Mouse (Mus musculus): ENCODE data around the gene Gm13694. TPM values are rescaled to one million over a fixed set of nuclear protein-coding genes. Genes with fewer than 3 reads are reported as not detected.
"Not testable (repeated sequence)": the region's sequence is repeated elsewhere in the genome, so short reads cannot be mapped to it uniquely, and the experiment has no call there.

Gm13694 gene
- polyA plus RNA-seq, 1 experiment from 2014 or later = not detected

GRCm38 (mm10) chr2:83984443-83984842 lies 5.7 kb downstream of the Gm13694 start, which contains the start of gene Gm13697:
Gene Gm13697 (plus strand): TSS chr2:83984743.
- H3K4me3 ChIP-seq (ENCODE audit: low read depth, low read length); ATAC-seq (ENCODE audit: insufficient number of reproducible peaks, insufficient read depth, low FRiP score, low read depth): not testable (repeated sequence)
- no CpG with 5 or more reads among the region's 6 CpGs for WGBS

GRCm38 (mm10) chr2:83990253-83990652 lies 11.5 kb downstream of the Gm13694 start, which contains the start of gene Gm13691:
Gene Gm13691 (plus strand): TSS chr2:83990553.
- not testable (repeated sequence) for H3K9me3 ChIP-seq (ENCODE audit: control insufficient read depth, low read depth, low read length); H3K36me3 ChIP-seq (ENCODE audit: control insufficient read depth, insufficient read depth, low read length); H3K4me3 ChIP-seq (ENCODE audit: low read depth, low read length); H3K27ac ChIP-seq (ENCODE audit: low read length); ATAC-seq (ENCODE audit: insufficient number of reproducible peaks, insufficient read depth, low FRiP score, low read depth); H3K9ac ChIP-seq (replicated peaks; ENCODE audit: low read depth, low read length); H3K27me3 ChIP-seq (ENCODE audit: control insufficient read depth, insufficient read depth, low read length); H3K4me2 ChIP-seq (replicated peaks; ENCODE audit: low read depth, low read length); H3K4me1 ChIP-seq (ENCODE audit: control insufficient read depth, insufficient read depth, low read length)
- WGBS = no CpG with 5 or more reads among the region's 6 CpGs

More at GRCm38 (mm10) chr2:83984443-83984842, 5.7 kb downstream of the Gm13694 start, which contains the start of gene Gm13697:
- H3K27me3 ChIP-seq (ENCODE audit: control insufficient read depth, insufficient read depth, low read length); H3K36me3 ChIP-seq (ENCODE audit: control insufficient read depth, insufficient read depth, low read length); H3K4me1 ChIP-seq (ENCODE audit: control insufficient read depth, insufficient read depth, low read length); H3K9me3 ChIP-seq (ENCODE audit: control insufficient read depth, low read depth, low read length); H3K27ac ChIP-seq (ENCODE audit: low read length); H3K9ac ChIP-seq (replicated peaks; ENCODE audit: low read depth, low read length); H3K4me2 ChIP-seq (replicated peaks; ENCODE audit: low read depth, low read length): not testable (repeated sequence)

- 42% methylated on average over 7 of the region's 9 CpGs for WGBS
- not testable (repeated sequence) for ATAC-seq (ENCODE audit: insufficient number of reproducible peaks, insufficient read depth, low FRiP score, low read depth); H3K36me3 ChIP-seq (ENCODE audit: control insufficient read depth, insufficient read depth, low read length); H3K27me3 ChIP-seq (ENCODE audit: control insufficient read depth, insufficient read depth, low read length); H3K4me1 ChIP-seq (ENCODE audit: control insufficient read depth, insufficient read depth, low read length); H3K4me2 ChIP-seq (replicated peaks; ENCODE audit: low read depth, low read length); H3K9me3 ChIP-seq (ENCODE audit: control insufficient read depth, low read depth, low read length); H3K9ac ChIP-seq (replicated peaks; ENCODE audit: low read depth, low read length); H3K27ac ChIP-seq (ENCODE audit: low read length); H3K4me3 ChIP-seq (ENCODE audit: low read depth, low read length)
Measured at GRCm38 (mm10) chr2:83993639-83994255, 15.0 kb downstream of the Gm13694 start.

- H3K4me1 ChIP-seq (ENCODE audit: control insufficient read depth, insufficient read depth, low read length); H3K9ac ChIP-seq (replicated peaks; ENCODE audit: low read depth, low read length); H3K27me3 ChIP-seq (ENCODE audit: control insufficient read depth, insufficient read depth, low read length); H3K4me2 ChIP-seq (replicated peaks; ENCODE audit: low read depth, low read length); H3K4me3 ChIP-seq (ENCODE audit: low read depth, low read length); H3K27ac ChIP-seq (ENCODE audit: low read length); H3K36me3 ChIP-seq (ENCODE audit: control insufficient read depth, insufficient read depth, low read length); H3K9me3 ChIP-seq (ENCODE audit: control insufficient read depth, low read depth, low read length); ATAC-seq (ENCODE audit: insufficient number of reproducible peaks, insufficient read depth, low FRiP score, low read depth): not testable (repeated sequence)
- no CpG with 5 or more reads among the region's 3 CpGs for WGBS
Measured at GRCm38 (mm10) chr2:83994526-83994925, 15.8 kb downstream of the Gm13694 start.

GRCm38 (mm10) chr2:84008913-84009312 lies 30.2 kb downstream of the Gm13694 start:
- Histone ChIP-seq H3K9ac (replicated peaks; ENCODE audit: low read depth, low read length) (no peak overlapping the region), H3K4me3 (ENCODE audit: low read depth, low read length) (no peak overlapping the region)

GRCm38 (mm10) chr2:84009818-84010217 lies 31.1 kb downstream of the Gm13694 start:
- 66% methylated on average over 3 of the region's 3 CpGs for WGBS
- Histone ChIP-seq H3K4me1 (ENCODE audit: control insufficient read depth, insufficient read depth, low read length) (0 out of 2 replicates have a peak, but pooled peaks cover 3% of the 10 kb centered on the region), H3K4me2 (replicated peaks; ENCODE audit: low read depth, low read length) (no peak overlapping the region), H3K27me3 (ENCODE audit: control insufficient read depth, insufficient read depth, low read length) (no peaks in the 10 kb centered on the region), H3K4me3 (ENCODE audit: low read depth, low read length) (no peak overlapping the region), H3K27ac (ENCODE audit: low read length) (no peak overlapping the region), H3K9ac (replicated peaks; ENCODE audit: low read depth, low read length) (no peak overlapping the region), H3K36me3 (ENCODE audit: control insufficient read depth, insufficient read depth, low read length) (no peaks in the 10 kb centered on the region), H3K9me3 (ENCODE audit: control insufficient read depth, low read depth, low read length) (no peaks in the 10 kb centered on the region)
- no peak for ATAC-seq (ENCODE audit: insufficient number of reproducible peaks, insufficient read depth, low FRiP score, low read depth)

More at GRCm38 (mm10) chr2:84008913-84009312, 30.2 kb downstream of the Gm13694 start:
- Histone ChIP-seq H3K4me2 (replicated peaks; ENCODE audit: low read depth, low read length) (no peak overlapping the region), H3K27ac (ENCODE audit: low read length) (no peak overlapping the region), H3K9me3 (ENCODE audit: control insufficient read depth, low read depth, low read length) (no peaks in the 10 kb centered on the region), H3K27me3 (ENCODE audit: control insufficient read depth, insufficient read depth, low read length) (no peaks in the 10 kb centered on the region), H3K36me3 (ENCODE audit: control insufficient read depth, insufficient read depth, low read length) (no peaks in the 10 kb centered on the region), H3K4me1 (ENCODE audit: control insufficient read depth, insufficient read depth, low read length) (0 out of 2 replicates have a peak, but pooled peaks cover 3% of the 10 kb centered on the region)
- ATAC-seq (ENCODE audit: insufficient number of reproducible peaks, insufficient read depth, low FRiP score, low read depth) = no peak
- WGBS = 43% methylated on average over 1 of the region's 1 CpGs

GRCm38 (mm10) chr2:84014572-84014971 lies 35.8 kb downstream of the Gm13694 start:
- Histone ChIP-seq H3K4me3 (ENCODE audit: low read depth, low read length) (no peak overlapping the region), H3K9ac (replicated peaks; ENCODE audit: low read depth, low read length) (no peak overlapping the region), H3K4me1 (ENCODE audit: control insufficient read depth, insufficient read depth, low read length) (no peaks in the 10 kb centered on the region), H3K9me3 (ENCODE audit: control insufficient read depth, low read depth, low read length) (no peaks in the 10 kb centered on the region), H3K36me3 (ENCODE audit: control insufficient read depth, insufficient read depth, low read length) (no peaks in the 10 kb centered on the region), H3K27ac (ENCODE audit: low read length) (no peak overlapping the region), H3K27me3 (ENCODE audit: control insufficient read depth, insufficient read depth, low read length) (no peaks in the 10 kb centered on the region), H3K4me2 (replicated peaks; ENCODE audit: low read depth, low read length) (no peak overlapping the region)
- ATAC-seq (ENCODE audit: insufficient number of reproducible peaks, insufficient read depth, low FRiP score, low read depth) = no peak
- WGBS = 62% methylated on average over 6 of the region's 6 CpGs

GRCm38 (mm10) chr2:84016291-84016690 lies 37.6 kb downstream of the Gm13694 start:
- not testable (repeated sequence) for H3K9me3 ChIP-seq (ENCODE audit: control insufficient read depth, low read depth, low read length); H3K27me3 ChIP-seq (ENCODE audit: control insufficient read depth, insufficient read depth, low read length); H3K4me1 ChIP-seq (ENCODE audit: control insufficient read depth, insufficient read depth, low read length); H3K9ac ChIP-seq (replicated peaks; ENCODE audit: low read depth, low read length); H3K4me3 ChIP-seq (ENCODE audit: low read depth, low read length); ATAC-seq (ENCODE audit: insufficient number of reproducible peaks, insufficient read depth, low FRiP score, low read depth); H3K36me3 ChIP-seq (ENCODE audit: control insufficient read depth, insufficient read depth, low read length); H3K4me2 ChIP-seq (replicated peaks; ENCODE audit: low read depth, low read length); H3K27ac ChIP-seq (ENCODE audit: low read length)
- 75% methylated on average over 5 of the region's 5 CpGs for WGBS

- ATAC-seq (ENCODE audit: insufficient number of reproducible peaks, insufficient read depth, low FRiP score, low read depth) = no peak
- WGBS = 46% methylated on average over 3 of the region's 3 CpGs
- Histone ChIP-seq H3K9me3 (ENCODE audit: control insufficient read depth, low read depth, low read length) (no peaks in the 10 kb centered on the region), H3K36me3 (ENCODE audit: control insufficient read depth, insufficient read depth, low read length) (no peaks in the 10 kb centered on the region), H3K9ac (replicated peaks; ENCODE audit: low read depth, low read length) (no peak overlapping the region), H3K4me2 (replicated peaks; ENCODE audit: low read depth, low read length) (no peak overlapping the region), H3K27ac (ENCODE audit: low read length) (no peak overlapping the region), H3K4me3 (ENCODE audit: low read depth, low read length) (no peak overlapping the region), H3K27me3 (ENCODE audit: control insufficient read depth, insufficient read depth, low read length) (no peaks in the 10 kb centered on the region), H3K4me1 (ENCODE audit: control insufficient read depth, insufficient read depth, low read length) (no peaks in the 10 kb centered on the region)
Measured at GRCm38 (mm10) chr2:84018330-84018729, 39.6 kb downstream of the Gm13694 start.

Data from stomach, embryonic 14.5 days (tissue).